Mouse (Mus musculus): Measurements from ENCODE around the gene Vsig4.

DNA sequence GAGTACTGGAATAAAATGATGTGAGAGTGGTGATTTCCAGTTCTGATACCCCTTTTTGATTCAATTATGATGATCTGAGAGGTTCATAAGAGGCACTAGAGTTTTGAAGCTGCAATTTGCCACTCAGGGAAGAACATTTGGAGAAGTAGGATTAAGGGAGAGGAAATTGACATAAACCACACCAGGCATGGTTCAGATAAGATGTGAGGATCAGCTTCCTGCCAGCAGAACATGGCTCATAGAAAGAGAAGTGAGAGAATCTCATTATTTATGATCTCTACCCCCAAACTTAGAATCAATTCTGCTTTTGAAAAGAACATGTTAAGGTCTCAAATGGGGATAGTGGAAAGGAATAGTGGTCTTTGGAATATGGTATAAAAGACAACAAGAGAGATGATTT lies 66.2 kb downstream of the Vsig4 start:
- TF ChIP-seq CTCF (IDR thresholded peaks at IDR 0.05; ENCODE audit: control insufficient read depth, insufficient read depth, insufficient replicate concordance, low read depth, low read length) (no peak), POLR2A (IDR thresholded peaks at IDR 0.05; ENCODE audit: control insufficient read depth, low read depth, low read length) (no peak)

All from testis, adult 2 months (tissue).